Mouse (Mus musculus) bone marrow macrophage, adult 2 months (primary cell): Measurements from ENCODE around the gene Art4.

Experiments
- CTCF ChIP-seq: IDR thresholded peaks from 2 replicates; pipeline ENCODE4 v1.5.1; 2012; ENCODE audit warnings: low read depth, mild to moderate bottlenecking, low read length, moderate library complexity
- POLR2A ChIP-seq: IDR thresholded peaks from 2 replicates; pipeline ENCODE4 v1.6.1; 2012; ENCODE audit warnings: mild to moderate bottlenecking, low read depth, low read length, borderline replicate concordance

GRCm38 (mm10) chr6:136889554-136889953, 32.0 kb upstream of the Art4 start:
- TF ChIP-seq CTCF: no peak
- TF ChIP-seq POLR2A: no peak
